Mouse (Mus musculus) embryo, embryonic 11 days (tissue): ENCODE measurements at regions not wholly inside any gene's neighbourhood (a gene's known extent, or its start where the extent isn't known, plus 50 kb on each side); places are given as distances from the start of the nearest gene placed in this dataset.

Source experiments
- DNase-seq: peaks from one replicate; pipeline ENCODE4 v3.0.0-alpha.2; 2015

DNA sequence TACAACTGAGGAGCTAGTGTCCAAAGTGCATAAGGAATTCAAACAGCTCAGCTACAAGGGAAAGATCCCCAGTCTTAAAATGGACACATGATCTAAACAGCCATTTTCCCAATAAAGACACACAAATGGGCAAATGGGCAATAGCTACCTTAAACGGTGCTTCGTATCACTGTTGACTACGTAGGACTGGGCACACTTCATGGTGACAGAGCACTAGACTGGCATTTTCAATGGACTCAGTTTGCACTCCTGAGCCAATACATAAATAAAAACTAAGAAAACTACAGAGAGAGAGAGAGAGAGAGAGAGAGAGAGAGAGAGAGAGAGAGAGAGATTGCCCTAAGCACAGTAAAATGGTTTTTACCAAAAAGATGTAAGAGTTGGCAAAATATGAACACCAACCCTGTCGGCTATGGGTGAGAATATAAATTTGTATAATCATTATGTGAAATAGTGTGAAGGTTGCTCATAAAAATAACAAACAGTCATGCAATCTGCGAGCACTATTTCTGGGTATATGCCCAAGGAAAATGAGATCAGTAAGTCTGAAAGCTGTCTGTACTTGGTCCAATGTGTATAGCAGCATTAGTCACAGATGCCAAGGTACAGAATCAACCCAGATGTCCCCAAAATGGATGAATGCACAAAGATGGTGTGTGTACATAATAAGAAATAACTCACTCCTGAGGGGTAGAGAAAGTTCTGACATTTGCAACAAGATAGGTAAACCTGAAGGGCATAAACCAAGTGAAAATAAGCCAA, 312.9 kb upstream of the Clec14a start:
- DNase-seq, result no peak

- no peak for DNase-seq
These were observed 300.0 kb upstream of the Clec14a start for GRCm38 (mm10) chr12:58569056-58569455.

- no peak for DNase-seq
These were observed 291.8 kb upstream of the Clec14a start for GRCm38 (mm10) chr12:58560840-58561239.

DNA sequence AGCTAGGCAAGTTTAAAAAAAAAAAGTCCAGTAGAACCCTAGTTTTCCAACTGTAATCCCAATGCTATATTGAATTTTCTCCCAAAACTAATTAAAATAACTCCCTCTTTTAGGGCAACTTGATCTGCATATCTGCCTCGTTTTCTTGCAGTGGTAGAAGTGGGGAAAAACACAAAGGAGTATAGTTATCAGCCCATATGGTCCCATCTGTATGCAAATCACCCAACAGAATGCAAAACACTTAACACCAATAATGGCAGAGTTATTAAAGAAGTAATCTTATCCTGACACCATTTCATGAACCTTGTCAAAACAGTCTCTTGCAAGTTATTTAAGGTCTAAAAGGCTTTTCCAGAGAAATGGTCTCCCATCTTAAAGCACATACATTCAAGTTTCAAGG, 290.7 kb upstream of the Clec14a start:
- DNase-seq, result no peak

- no peak for DNase-seq
These were observed 288.2 kb upstream of the Clec14a start for GRCm38 (mm10) chr12:58557261-58557660.

DNA sequence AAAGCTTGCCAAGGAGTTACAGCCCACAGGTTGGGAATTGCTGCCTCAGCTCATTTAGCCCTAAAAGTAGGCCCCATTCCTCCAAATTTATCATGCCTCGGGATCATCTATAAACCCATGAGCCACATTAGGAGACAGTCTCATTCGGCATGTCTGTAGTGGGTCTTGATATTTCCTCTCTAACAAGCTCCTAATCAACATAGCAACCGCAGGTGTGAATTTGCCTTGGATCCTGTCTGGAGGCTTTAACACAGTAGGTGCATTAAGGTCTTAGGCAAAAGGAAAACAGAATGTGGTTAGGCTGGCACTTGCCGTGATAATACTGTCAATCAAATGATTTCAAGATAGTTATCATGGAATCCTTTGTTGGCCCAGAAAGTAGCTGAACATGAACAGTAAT, 287.7 kb upstream of the Clec14a start:
- no peak for DNase-seq

- DNase-seq, result no peak
These were observed 287.0 kb upstream of the Clec14a start for GRCm38 (mm10) chr12:58556060-58556459.

GRCm38 (mm10) chr12:58550859-58551761, 282.0 kb upstream of the Clec14a start:
- peak; percentile 19 for DNase-seq

DNA sequence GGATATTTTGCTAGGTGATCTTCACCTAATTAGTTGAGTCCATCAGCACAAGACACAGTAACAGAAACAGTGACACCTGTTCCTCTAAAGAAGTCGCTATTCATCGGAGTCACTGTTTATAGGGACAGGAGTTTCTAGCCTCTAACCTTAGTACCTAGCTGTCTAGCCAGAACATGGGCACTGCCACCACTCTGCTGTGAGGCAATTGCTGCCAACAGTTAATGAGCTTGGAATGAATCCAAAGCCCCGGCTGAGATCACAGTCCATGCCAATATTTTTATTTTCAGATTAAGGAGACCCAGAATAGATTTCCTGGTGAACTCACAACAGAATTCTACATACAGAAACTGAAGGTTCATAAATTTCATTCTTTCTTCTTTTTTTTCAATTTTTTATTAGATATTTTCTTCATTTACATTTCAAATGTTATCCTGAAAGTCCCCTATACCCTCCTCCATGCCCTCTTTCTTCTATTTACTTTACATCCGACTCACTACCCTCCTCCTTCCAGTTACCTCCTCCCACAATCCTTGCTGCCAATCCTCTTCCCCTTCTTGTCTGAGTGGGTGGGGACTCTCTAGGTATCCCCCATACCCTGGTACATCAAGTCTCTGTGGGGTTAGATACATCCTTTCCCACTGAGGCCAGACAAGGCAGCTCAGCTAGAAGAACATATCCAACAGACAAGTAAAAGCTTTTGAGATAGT, 276.9 kb upstream of the Clec14a start:
- no peak for DNase-seq

DNA sequence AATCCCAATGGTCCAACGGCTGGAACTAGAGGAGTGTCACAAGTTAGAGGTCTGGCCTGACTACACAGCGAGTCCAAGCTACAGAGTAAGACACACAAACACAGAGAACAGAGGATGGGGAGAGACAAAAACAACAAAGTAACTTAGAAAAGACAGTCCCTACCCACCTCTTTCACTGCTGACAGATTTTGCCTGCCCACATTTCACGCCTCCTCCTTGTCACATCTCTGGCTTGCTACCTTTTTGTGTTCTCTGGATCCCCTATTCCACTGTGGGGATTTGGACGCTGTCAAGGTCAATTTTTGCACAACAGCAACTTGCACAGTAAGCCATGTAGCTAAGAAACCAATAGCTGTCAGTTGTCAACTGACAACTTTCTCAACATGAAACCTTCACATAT, 275.8 kb upstream of the Clec14a start:
- DNase-seq, result no peak

- no peak for DNase-seq
These were observed 269.2 kb upstream of the Clec14a start for GRCm38 (mm10) chr12:58538305-58538719.

DNA sequence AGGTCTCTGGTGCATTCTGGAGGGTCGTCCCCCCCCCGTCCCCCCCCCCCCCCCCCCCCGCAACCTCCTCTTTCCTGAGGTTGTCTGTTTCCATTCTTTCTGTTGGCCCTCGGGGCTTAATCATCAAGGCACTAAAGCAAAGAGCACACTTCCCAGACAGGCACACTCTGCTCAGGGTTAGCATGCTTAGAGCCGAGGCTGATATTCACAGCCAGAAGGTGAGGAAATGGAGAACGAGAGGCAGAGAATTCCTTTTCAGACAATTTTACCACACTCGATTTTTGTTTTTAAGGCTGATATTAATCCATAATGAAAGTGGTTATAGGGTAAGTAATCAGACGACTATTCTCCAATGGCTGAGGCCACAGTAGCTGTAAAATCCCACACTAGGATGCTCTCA, 268.7 kb upstream of the Clec14a start:
- no peak for DNase-seq

- no peak for DNase-seq
These were observed 267.4 kb upstream of the Clec14a start for GRCm38 (mm10) chr12:58536381-58536992.

DNA sequence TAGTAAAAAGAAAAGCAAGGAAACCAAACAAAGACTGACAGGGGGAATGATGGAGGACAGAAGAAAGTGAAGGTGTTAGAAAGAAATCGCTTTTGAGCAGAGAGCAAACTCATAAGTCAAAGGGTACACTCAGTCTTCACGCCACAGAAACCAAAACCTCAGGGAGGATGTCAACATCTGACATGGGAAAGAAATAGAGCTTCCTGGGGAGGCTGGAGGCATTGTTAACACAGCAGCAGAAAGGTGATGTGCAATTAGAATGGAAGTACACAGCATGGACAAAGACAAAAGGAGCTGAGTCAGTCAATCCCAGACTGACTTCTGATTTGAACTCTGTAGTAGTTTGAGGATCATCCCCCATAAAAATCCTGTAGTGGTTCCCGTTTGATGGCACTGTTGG, 261.2 kb upstream of the Clec14a start:
- no peak for DNase-seq

DNA sequence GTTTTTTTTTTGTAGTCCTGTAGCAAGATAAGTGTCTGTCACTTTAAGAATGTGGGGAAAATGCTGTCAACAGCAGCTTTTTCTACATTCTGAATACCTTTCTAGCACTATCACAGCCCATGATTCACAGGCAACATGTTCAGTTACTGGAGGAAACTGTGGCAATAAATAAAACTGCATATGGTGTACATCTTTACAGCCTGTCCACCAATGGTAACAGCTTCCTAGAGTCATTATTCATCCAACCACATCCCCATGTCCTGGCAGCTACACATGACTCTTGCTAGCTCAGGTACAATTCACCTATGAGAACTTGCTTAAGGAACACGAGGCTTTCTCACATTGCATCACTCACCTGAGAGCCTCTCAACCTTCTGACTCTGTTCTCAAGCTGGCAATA, 247.7 kb upstream of the Clec14a start:
- no peak for DNase-seq

- DNase-seq, result no peak
These were observed 244.9 kb upstream of the Clec14a start for GRCm38 (mm10) chr12:58513951-58514350.

DNA sequence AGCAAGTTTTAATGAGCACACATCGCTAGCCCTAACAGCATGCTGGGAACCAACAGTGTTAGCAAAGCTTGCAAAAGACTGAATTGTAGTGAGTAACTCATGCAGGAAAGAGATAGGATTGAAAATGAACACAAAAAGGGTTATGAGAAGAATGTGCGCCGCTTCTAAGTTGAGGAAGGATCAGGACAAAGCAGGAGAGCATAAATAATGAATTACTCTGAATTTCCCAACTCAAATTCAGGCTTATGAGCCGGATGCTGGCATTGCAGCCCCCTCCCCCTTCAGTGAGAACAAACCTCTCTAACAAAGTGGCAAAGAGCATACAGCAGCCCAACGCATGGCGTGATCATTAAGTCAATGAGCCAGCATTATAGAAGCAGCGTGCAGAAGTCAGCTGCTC, 243.6 kb upstream of the Clec14a start:
- peak; percentile 48 for DNase-seq

GRCm38 (mm10) chr12:58504283-58504682, 235.2 kb upstream of the Clec14a start:
- no peak for DNase-seq

- DNase-seq, result no peak
These were observed 205.1 kb upstream of the Clec14a start for GRCm38 (mm10) chr12:58474181-58474580.

- DNase-seq, result peak; percentile 5
These were observed 204.4 kb upstream of the Clec14a start for GRCm38 (mm10) chr12:58473511-58473910.

GRCm38 (mm10) chr12:58460465-58460864, 191.4 kb upstream of the Clec14a start:
- no peak for DNase-seq

- no peak for DNase-seq
These were observed 185.7 kb upstream of the Clec14a start for GRCm38 (mm10) chr12:58454828-58455227.

DNA sequence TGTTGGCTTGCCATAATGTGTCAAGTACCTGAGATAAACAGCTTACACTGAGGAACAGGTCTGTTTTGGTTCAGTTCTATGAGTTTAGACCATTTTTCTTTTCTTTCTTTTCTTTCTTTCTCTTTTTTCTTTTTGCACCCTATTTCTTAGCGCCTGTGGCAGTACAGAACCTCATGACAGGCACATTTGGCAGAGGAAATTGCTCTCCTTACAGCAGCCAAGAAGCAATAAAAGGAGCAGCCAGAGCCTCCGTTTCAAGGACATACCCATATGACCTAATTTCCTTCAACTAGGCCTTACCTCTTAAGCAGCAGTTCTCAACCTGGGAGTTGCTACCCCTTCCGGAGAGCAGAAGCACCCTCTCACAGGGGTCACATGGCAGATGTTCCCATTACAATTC, 173.9 kb upstream of the Clec14a start:
- DNase-seq, result no peak
